Mouse (Mus musculus) G1E (cell line): Measurements from ENCODE around the gene Cetn4. TPM values are rescaled to one million over a fixed set of nuclear protein-coding genes. Genes with fewer than 3 reads are reported as not detected.

ENCODE experiments used
- ATAC-seq: 2 replicates; pipeline ENCODE4 v1.8.0; 2016; ENCODE audit warnings: mild to moderate bottlenecking; ENCODE audit not compliant: insufficient number of reproducible peaks, poor library complexity, low FRiP score, severe bottlenecking; ENCODE audit errors: extremely low read depth
- DNase-seq: peaks from one replicate; pipeline ENCODE4 v3.0.0; 2012; ENCODE audit warnings: low spot score
- H3K27me3 ChIP-seq: 2 replicates; pipeline ENCODE4 v1.6.1; 2012; ENCODE audit warnings: mild to moderate bottlenecking, low read length, inconsistent platforms; ENCODE audit not compliant: insufficient read depth
- H3K36me3 ChIP-seq: replicated peaks from 2 replicates; pipeline ENCODE3; 2012; ENCODE audit warnings: mild to moderate bottlenecking, inconsistent platforms
- H3K4me1 ChIP-seq: 2 replicates; pipeline ENCODE4 v1.6.1; 2012; ENCODE audit warnings: low read depth, low read length, inconsistent platforms, mixed read lengths; ENCODE audit not compliant: insufficient read depth
- H3K4me3 ChIP-seq: 2 replicates; pipeline ENCODE4 v1.5.1; 2012; ENCODE audit warnings: low read depth, mild to moderate bottlenecking, inconsistent platforms, low read length, moderate library complexity, mixed read lengths
- H3K9me3 ChIP-seq: replicated peaks from 2 replicates; pipeline ENCODE4 v1.6.1; 2012; ENCODE audit warnings: inconsistent platforms
- CTCF ChIP-seq: IDR thresholded peaks from 2 replicates; pipeline ENCODE4 v1.5.1; 2012; ENCODE audit warnings: low read depth, low read length, inconsistent platforms, mixed read lengths
- GATA1 ChIP-seq: IDR thresholded peaks from 2 replicates; pipeline ENCODE4 v1.6.1; 2012; ENCODE audit warnings: borderline replicate concordance, low read length, inconsistent platforms, mixed read lengths
- GATA2 ChIP-seq: IDR thresholded peaks from 2 replicates; pipeline ENCODE4 v1.6.1; 2012; ENCODE audit warnings: low read depth, low read length, inconsistent platforms, borderline replicate concordance
- POLR2AphosphoS5 ChIP-seq: IDR thresholded peaks from 2 replicates; pipeline ENCODE4 v1.6.1; 2012; ENCODE audit warnings: low read depth, low read length, inconsistent platforms; ENCODE audit not compliant: insufficient replicate concordance
- TAL1 ChIP-seq: conservative IDR thresholded peaks from 2 replicates; pipeline ENCODE4 v1.6.1; 2012; ENCODE audit warnings: low read depth, low read length, inconsistent platforms, mixed read lengths
- polyA plus RNA-seq: library from polyadenylated mRNA; stranded (reverse); fragments of >175 nt; gene quantifications from 2 replicates; pipeline ENCODE4 v1.2.3, GENCODE M21; 2012
- total RNA-seq, 2 experiments: library from RNA; stranded (forward) in 1 of 2; stranded (reverse) in 1 of 2; fragments of 200-1000 nt in 1 of 2; fragments of >200 nt in 1 of 2; fragmentation: Nextera tagmentation in 1 of 2; gene quantifications; 2 replicates each; pipeline ENCODE4 v1.2.3; 2014 to 2017

Cetn4 gene
- total and polyA plus RNA-seq, 3 experiments: 6.3 to 26.3 (median 15.7) TPM

DNA sequence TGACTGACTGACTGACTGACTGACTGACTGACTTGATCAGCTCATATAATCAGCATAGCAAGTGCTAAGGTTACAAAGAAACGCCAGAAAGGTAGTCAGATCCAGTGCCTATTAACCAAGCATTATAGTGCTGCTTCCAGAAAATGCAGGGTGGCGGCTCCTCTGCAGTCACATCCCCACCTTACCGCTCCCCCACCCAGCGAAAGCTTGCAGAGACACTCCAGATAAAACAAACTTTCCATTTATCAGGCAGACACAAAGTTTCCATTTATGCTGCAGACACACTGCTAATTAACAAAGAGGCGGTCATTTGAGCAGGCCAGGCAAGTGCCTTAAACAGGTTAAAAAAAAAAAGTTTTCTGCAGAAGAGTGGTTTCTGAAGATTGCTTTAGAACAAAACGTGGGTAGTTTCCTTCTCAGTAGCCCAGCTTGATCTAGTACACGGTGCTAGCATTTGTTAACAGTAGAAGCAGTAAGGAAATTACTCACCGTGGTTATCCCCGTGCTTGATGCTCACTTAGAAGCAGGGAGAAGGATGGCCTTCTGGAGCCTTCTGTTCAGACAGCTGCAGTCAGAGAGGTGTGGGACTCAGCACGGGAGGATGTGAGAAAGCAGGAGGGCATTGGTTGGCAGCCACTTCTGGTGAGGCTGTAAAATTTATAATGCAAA is 53.0 kb downstream of the Cetn4 start:
- Histone ChIP-seq H3K4me3 (no peak overlapping the region), H3K27me3 (peaks cover 35% of the 10 kb centered on the region), H3K4me1 (peaks cover 6% of the 10 kb centered on the region; the same call in 1 of the 2 replicates), H3K36me3 (no peaks in the 10 kb centered on the region), H3K9me3 (no peaks in the 10 kb centered on the region)
- no peak for DNase-seq
- TF ChIP-seq TAL1 (no peak), CTCF (no peak), GATA2 (no peak), POLR2AphosphoS5 (no peak), GATA1 (no peak)
- ATAC-seq: no peak

DNA sequence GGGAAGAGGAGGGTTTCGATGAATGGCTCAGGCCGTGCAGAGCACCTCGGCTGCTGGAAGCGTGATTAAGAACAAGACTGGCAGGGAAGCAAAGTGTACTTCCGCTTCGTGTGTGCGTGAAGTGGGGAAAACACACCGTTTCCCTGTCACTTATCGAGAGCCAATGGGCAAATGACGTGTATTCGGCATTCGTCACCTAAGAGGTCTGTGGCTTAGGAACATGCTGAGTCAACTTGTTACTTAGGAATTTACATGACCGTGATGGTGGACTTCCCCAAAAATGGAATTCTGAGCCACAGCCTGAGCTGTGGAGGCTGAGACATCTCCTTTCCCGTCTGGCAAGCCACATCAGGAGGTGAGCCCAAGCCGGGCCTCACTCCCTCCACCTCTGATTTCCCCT is 54.7 kb downstream of the Cetn4 start:
- Histone ChIP-seq H3K9me3 (no peaks in the 10 kb centered on the region), H3K27me3 (peaks cover 25% of the 10 kb centered on the region), H3K36me3 (no peaks in the 10 kb centered on the region), H3K4me1 (peaks cover 6% of the 10 kb centered on the region; the same call in 1 of the 2 replicates), H3K4me3 (no peak overlapping the region)
- ATAC-seq (no peak), DNase-seq (no peak)
- TF ChIP-seq POLR2AphosphoS5 (no peak), GATA2 (no peak), CTCF (no peak), TAL1 (no peak), GATA1 (no peak)

Other genes starting within 250 kb of the Cetn4 start
- not detected in 2 replicates for gene Adad1, start 249.2 kb downstream of the Cetn4 start, total RNA-seq (2014; fragmentation: Nextera tagmentation)
- gene Adad1, start 249.2 kb downstream of the Cetn4 start, total RNA-seq (2017): 0.06 TPM in 1 of 2 replicates, not detected in the other
- gene Adad1, start 249.2 kb downstream of the Cetn4 start, polyA plus RNA-seq: not detected in 2 replicates
- not detected in 2 replicates for gene Il2, start 186.7 kb downstream of the Cetn4 start, total RNA-seq (2014; fragmentation: Nextera tagmentation)
- gene Il2, start 186.7 kb downstream of the Cetn4 start, total RNA-seq (2017): 0.17 TPM in 1 of 2 replicates, not detected in the other
- gene Il2, start 186.7 kb downstream of the Cetn4 start, polyA plus RNA-seq: not detected in 2 replicates
- not detected in 2 replicates for gene Il21, start 80.1 kb downstream of the Cetn4 start, total RNA-seq (2014; fragmentation: Nextera tagmentation)
- 0.22 and 0.23 TPM in 2 replicates for gene Il21, start 80.1 kb downstream of the Cetn4 start, total RNA-seq (2017)
- gene Il21, start 80.1 kb downstream of the Cetn4 start, polyA plus RNA-seq: not detected in 2 replicates
- gene Bbs12, start 154 bp downstream of the Cetn4 start, total RNA-seq (2014; fragmentation: Nextera tagmentation): 26.5 and 27.3 TPM in 2 replicates
- 25.3 and 31.6 TPM in 2 replicates for gene Bbs12, start 154 bp downstream of the Cetn4 start, total RNA-seq (2017)
- 0.51 and 0.52 TPM in 2 replicates for gene Bbs12, start 154 bp downstream of the Cetn4 start, polyA plus RNA-seq
- 6.6 and 6.8 TPM in 2 replicates for gene Fgf2, start 35.6 kb upstream of the Cetn4 start, total RNA-seq (2014; fragmentation: Nextera tagmentation)
- 3.9 and 4.9 TPM in 2 replicates for gene Fgf2, start 35.6 kb upstream of the Cetn4 start, total RNA-seq (2017)
- gene Fgf2, start 35.6 kb upstream of the Cetn4 start, polyA plus RNA-seq: 0.37 and 0.95 TPM in 2 replicates
- gene Spata5, start 107.2 kb upstream of the Cetn4 start, total RNA-seq (2014; fragmentation: Nextera tagmentation): 56.8 and 66.8 TPM in 2 replicates
- 175 and 176 TPM in 2 replicates for gene Spata5, start 107.2 kb upstream of the Cetn4 start, total RNA-seq (2017)
- gene Spata5, start 107.2 kb upstream of the Cetn4 start, polyA plus RNA-seq: 16.2 and 25.1 TPM in 2 replicates
- 9.6 and 10.6 TPM in 2 replicates for gene Nudt6, start 107.5 kb upstream of the Cetn4 start, total RNA-seq (2014; fragmentation: Nextera tagmentation)
- gene Nudt6, start 107.5 kb upstream of the Cetn4 start, total RNA-seq (2017): 12.4 and 14.7 TPM in 2 replicates
- 11.5 and 14.2 TPM in 2 replicates for gene Nudt6, start 107.5 kb upstream of the Cetn4 start, polyA plus RNA-seq